Mouse (Mus musculus): Measurements from ENCODE around the gene Spice1.

Spice1 gene

GRCm38 (mm10) chr16:44365522-44365921 lies 18.6 kb downstream of the Spice1 start:
- no peak for DNase-seq (ENCODE audit: low read depth, low spot score)

- no peak for DNase-seq (ENCODE audit: low read depth, low spot score)
Measured at GRCm38 (mm10) chr16:44375459-44375858, 28.5 kb downstream of the Spice1 start.

DNA sequence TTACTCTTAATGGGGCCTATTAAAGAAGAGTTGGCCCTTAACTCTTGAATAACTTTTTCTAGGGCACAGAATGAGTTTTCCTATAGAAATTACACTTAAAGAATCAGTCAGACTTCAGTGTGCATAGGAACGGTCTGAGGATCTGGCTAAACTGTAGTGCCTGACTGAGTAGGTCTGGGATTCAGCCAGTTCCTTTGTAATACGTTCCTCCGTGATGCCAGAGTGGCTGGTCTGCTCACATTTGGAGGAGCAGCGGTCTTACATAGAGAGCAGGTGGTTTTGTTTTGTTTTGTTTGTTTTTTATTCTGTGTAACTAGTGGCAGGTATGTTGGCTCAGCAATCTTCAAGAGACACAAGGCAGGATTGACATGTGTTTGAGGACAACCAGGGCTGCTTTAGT lies 33.1 kb downstream of the Spice1 start:
- no peak for DNase-seq (ENCODE audit: low read depth, low spot score)

DNA sequence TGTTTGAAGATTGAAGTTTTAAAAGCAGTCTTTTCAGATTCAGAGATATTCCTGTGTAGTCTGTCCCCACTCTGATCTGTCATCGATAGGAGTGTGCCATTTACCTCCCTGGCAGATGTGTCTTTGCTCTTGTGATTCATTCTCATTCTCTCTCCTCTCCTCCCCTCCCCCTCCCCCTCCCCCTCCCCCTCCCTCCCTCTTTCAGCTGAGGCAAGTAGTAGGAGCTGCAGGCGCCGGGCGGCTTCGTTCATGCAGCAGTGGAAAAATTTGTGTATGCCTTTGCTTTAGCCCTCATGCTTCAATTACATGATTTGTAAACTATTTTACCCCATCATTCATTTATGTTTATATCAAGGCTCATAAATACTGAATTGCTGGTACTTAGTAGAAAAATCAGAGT lies 34.7 kb downstream of the Spice1 start:
- no peak for DNase-seq (ENCODE audit: low read depth, low spot score)

- no peak for DNase-seq (ENCODE audit: low read depth, low spot score)
Measured at GRCm38 (mm10) chr16:44383549-44383948, 36.6 kb downstream of the Spice1 start.

GRCm38 (mm10) chr16:44384251-44384650 lies 37.3 kb downstream of the Spice1 start:
- no peak for DNase-seq (ENCODE audit: low read depth, low spot score)

GRCm38 (mm10) chr16:44391877-44392548 lies 45.1 kb downstream of the Spice1 start:
- DNase-seq (ENCODE audit: low read depth, low spot score): peak; percentile 22

GRCm38 (mm10) chr16:44394577-44395243 lies 47.8 kb downstream of the Spice1 start, which contains the start of gene Cfap44:
Cfap44 (plus strand) TSS chr16:44394796.
- DNase-seq (ENCODE audit: low read depth, low spot score): peak; percentile 26

DNA sequence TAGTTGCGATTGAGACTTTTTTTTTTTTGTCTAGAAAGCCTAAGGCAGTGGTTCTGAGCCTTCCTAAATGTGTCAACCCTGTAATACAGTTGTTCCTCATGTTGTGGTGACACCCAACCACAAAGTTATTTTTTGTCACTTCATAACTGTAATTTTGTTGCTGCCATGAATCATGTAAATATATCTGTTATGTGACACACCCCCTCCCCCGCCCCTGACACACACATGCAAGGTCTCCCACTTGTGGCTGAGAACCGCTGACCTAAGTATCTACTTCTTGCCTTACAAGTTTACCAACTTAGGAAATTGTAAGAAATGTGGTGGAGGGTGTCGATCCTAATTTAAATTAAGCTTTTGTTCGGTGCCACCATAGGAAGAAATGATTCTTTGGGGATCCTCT lies 58.0 kb downstream of the Spice1 start:
- DNase-seq (ENCODE audit: low read depth, low spot score): no peak

GRCm38 (mm10) chr16:44407211-44407610 lies 60.3 kb downstream of the Spice1 start:
- no peak for DNase-seq (ENCODE audit: low read depth, low spot score)

DNA sequence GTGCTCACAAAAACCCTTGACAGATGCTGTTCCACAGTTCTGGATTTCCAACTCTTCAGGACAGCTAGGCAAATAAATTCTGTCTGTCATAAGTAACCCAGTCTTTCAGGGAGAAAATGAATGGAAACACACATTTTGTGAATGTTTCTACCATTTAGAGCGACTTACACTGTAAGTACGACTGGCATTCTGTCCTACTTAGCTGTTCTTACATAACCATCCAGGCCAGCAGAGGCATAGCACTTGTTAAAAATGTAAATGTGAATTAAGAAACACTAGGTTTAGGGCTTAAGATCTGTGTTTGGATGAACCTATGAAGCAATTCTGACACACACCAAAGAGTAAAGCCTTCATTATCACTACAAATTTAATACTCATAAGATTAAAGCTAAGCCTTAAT lies 61.4 kb downstream of the Spice1 start:
- no peak for DNase-seq (ENCODE audit: low read depth, low spot score)

DNA sequence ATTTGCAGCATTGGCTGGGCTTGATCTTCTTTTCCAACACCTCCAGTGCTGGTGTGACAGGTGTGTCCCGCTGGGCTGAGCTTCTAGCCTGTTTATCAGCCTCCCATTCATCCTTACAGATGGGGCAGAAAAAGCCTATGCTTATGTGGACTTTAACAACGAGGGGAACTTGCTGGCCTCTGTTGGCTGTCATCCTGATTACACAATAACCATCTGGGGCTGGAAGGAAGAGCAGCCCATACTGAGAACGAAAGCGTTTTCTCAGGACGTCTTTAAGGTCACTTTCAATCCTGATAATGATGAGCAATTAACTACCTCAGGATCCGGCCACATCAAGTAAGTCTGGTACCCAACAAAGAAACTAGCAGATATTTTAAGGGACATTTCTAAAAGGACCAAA lies 63.3 kb downstream of the Spice1 start:
- DNase-seq (ENCODE audit: low read depth, low spot score): no peak

- DNase-seq (ENCODE audit: low read depth, low spot score): no peak
Measured at GRCm38 (mm10) chr16:44417596-44417995, 70.7 kb downstream of the Spice1 start.

DNA sequence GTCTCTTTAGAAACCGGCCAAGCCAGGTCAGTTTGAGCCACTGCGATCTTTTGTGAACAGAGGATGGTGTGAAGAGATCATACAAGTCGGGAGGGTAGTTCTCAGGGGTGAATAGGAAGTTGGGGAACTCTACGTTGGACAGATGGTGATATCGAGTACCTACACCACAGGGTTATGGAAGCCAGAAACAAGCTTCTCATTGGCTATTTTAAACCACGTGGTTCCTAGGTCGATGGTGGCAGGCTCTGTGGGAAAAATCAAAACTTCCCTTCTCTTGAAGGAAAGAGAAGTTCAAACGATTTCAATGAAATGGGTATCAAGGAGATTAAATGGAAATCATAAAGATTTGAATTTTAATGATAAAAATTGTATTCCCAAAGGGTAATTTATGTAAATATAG lies 74.8 kb downstream of the Spice1 start:
- no peak for DNase-seq (ENCODE audit: low read depth, low spot score)

DNA sequence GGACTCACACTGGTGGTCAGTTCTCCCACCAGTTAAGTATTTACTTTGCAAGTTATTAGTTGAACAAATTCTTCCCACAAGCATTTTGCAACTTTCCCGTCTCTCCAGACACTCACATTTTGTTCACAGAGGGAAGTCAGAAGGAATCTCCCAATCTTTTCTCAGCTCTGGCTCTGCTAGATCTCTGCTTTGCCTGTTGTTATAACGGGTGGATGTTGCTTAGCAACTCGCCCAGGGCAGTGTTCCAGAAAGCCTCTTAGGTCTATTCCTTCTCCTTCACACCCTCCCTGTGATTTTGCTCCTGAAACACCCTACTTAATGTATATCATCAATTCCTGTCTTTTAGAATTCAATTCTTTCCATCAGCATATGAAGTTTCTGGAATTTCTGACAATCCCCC lies 76.6 kb downstream of the Spice1 start:
- DNase-seq (ENCODE audit: low read depth, low spot score): no peak

DNA sequence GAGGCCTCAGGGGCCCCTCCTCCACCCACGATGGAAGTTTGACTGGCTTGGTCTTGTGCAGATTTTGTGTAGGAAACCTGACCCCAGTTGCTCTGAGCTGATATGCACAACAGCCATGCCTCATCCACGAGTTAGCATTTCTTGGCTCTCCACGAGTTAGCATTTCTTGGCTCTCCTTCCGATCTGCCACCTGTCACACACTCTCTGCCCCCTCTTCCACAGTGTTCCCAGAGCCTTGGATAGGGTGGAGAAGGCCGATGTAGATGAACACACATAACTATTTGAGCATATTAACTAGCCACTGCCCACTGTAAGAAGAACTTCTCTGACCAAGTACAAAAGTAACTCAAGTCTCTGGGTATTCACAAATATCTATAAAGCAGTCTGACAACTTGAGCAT lies 81.5 kb downstream of the Spice1 start:
- DNase-seq (ENCODE audit: low read depth, low spot score): no peak

DNA sequence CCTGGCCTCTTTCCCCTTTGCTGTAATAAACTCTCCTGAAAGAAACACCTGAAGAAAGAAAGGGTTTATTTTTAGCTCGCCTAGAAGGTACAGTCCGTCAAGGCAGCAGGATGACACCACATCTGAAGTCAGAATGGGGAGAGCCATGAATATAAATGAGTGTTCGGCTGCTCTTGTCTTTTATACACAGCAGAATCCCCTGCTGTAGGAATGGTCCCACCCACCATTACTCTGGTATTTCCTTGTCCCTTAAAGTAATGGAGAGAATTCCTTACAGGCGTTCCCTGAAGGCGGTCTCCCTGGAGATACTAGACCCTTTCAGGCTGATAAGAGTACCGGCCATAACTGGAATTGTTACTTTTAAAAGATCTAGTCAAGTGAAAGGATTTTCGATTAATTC lies 83.1 kb downstream of the Spice1 start:
- DNase-seq (ENCODE audit: low read depth, low spot score): no peak

- no peak for DNase-seq (ENCODE audit: low read depth, low spot score)
Measured at GRCm38 (mm10) chr16:44434931-44435330, 88.0 kb downstream of the Spice1 start.

DNA sequence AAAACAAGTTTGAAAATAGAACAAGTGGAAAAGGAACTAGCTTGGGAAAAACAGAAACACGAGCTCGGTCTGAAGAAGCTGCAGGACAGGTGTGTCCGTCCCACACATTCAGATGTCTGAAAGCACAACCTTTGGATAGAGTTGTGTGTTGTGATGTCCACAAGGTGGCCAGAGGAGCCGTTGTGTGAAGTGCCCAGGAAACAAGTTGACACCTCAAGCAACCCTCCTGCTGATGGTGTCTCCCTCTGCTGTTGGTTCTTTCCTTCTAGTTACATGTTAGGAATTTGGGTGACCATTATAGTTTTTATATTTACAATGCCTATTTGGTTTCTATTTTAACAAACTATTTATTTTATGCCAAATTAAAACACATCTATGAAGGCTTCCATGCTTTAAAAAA lies 88.6 kb downstream of the Spice1 start:
- no peak for DNase-seq (ENCODE audit: low read depth, low spot score)
